Mouse (Mus musculus): ENCODE measurements at regions not wholly inside any gene's neighbourhood (a gene's known extent, or its start where the extent isn't known, plus 50 kb on each side); places are given as distances from the start of the nearest gene placed in this dataset.

DNA sequence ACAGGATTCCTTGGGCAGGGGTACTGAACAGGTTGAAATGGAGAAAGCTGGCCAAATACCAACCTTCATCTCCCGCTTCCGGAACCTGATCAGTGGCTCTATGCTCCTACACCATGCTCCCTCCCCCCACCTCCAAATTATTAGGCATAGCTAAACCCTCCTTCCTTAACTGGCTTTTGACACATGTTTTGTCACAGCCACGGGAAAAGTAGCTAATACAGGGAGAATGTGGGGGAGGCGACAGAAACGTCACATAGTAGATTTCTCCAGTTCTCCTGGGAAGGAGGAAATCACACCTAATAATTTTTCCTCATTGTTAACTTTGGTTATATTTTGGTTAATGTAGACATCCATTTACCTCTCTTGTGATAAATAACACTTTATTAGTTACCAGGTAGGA, 116.1 kb upstream of the Rai14 start:
- TF ChIP-seq CTCF (IDR thresholded peaks at IDR 0.05; ENCODE audit: borderline replicate concordance, insufficient read depth, low read length) (no peak), POLR2A (IDR thresholded peaks at IDR 0.05; ENCODE audit: low read depth, low read length) (no peak)

Data from embryonic fibroblast, embryonic 13.5 days (primary cell).